Mouse (Mus musculus) embryonic fibroblast, embryonic 13.5 days (primary cell): ENCODE measurements around the gene Gcdh.

Experiments
- CTCF ChIP-seq: IDR thresholded peaks from 2 replicates; pipeline ENCODE4 v1.5.1; 2011; ENCODE audit warnings: mild to moderate bottlenecking, control low read depth, low read length, moderate library complexity, borderline replicate concordance; ENCODE audit not compliant: insufficient read depth
- POLR2A ChIP-seq: IDR thresholded peaks from 2 replicates; pipeline ENCODE4 v1.6.1; 2011; ENCODE audit warnings: low read depth, mild to moderate bottlenecking, control low read depth, low read length, moderate library complexity

DNA sequence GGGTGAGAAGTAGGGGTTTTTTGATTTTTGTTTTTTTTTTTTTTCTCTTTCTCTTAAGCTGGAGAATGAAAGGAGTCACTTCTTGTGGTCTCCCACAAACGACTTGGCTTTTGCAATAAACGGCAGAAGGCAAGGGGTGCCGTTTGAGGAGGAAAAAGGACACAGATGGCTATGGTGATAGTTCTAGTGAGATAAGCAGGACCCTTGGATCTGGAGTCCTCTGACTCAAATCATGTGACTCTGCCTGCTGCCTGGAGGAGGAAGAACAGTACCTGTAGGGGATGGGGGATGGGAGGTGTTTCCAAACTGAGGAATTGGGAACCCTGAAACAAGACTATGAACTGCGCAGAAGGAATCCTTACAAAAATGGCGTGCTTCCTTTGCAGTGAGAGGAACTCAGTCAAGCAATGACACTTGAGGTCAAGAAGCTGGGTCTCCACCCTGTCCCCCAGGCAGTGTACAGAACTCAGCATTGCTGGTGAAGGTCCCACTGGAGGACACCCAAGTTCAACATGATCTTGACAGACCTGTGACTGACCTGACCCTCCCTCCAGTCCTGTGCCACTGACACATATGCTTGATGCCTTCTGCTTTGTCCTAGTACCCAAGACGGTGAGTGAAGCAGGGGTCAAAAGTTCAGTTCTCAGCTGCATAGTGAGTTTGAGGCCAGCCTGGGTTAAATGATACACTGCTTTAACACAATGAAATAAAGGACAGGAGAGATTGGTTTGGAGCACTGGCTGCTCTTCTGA is 45.9 kb downstream of the Gcdh start:
- no peak for TF ChIP-seq CTCF
- no peak for TF ChIP-seq POLR2A
